Mouse (Mus musculus): ENCODE results near the gene Zfyve21. TPM values are rescaled to one million over a fixed set of nuclear protein-coding genes. Genes with fewer than 3 reads are reported as not detected.

Gene Zfyve21
- polyA plus RNA-seq, 1 experiment from 2014 or later = 67.3 TPM

GRCm38 (mm10) chr12:111774845-111775244 lies 39.1 kb upstream of the Zfyve21 start:
- Histone ChIP-seq H3K27ac (ENCODE audit: low read depth, low read length) (no peak overlapping the region), H3K36me3 (ENCODE audit: control insufficient read depth, insufficient read depth, low read length) (peaks cover 38% of the 10 kb centered on the region), H3K9ac (ENCODE audit: low read length) (no peak overlapping the region), H3K4me1 (ENCODE audit: control insufficient read depth, insufficient read depth, low read length) (no peaks in the 10 kb centered on the region), H3K9me3 (ENCODE audit: control insufficient read depth, low read length) (no peaks in the 10 kb centered on the region), H3K27me3 (ENCODE audit: control insufficient read depth, insufficient read depth, low read length) (no peaks in the 10 kb centered on the region), H3K4me2 (ENCODE audit: low read depth) (no peak overlapping the region), H3K4me3 (ENCODE audit: low read depth, low read length) (no peak overlapping the region)
- 76% methylated on average over 15 of the region's 15 CpGs for WGBS
- ATAC-seq (ENCODE audit: insufficient read depth, low FRiP score, low TSS enrichment) (no peak), DNase-seq (ENCODE audit: low spot score) (no peak)

DNA sequence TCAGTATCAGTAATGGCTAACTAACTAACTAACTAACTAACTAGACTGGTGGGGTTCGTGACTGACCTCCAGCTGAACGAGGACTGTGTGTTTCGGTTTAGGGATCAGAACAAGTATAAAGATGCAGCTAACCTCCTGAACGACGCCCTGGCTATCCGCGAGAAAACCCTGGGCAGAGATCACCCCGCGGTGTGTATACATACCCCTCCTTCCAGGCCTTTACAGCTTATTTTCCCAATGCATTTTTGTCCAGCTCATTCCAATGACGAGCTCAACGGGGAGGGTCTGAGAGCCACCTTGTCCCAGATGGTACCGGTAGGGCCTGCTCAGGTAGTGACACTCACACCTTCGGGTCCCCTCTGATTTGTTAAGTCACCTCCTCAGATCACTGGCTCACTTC lies 36.1 kb upstream of the Zfyve21 start:
- Histone ChIP-seq H3K9me3 (ENCODE audit: control insufficient read depth, low read length) (no peaks in the 10 kb centered on the region), H3K4me1 (ENCODE audit: control insufficient read depth, insufficient read depth, low read length) (no peaks in the 10 kb centered on the region), H3K4me2 (ENCODE audit: low read depth) (no peak overlapping the region), H3K9ac (ENCODE audit: low read length) (no peak overlapping the region), H3K36me3 (ENCODE audit: control insufficient read depth, insufficient read depth, low read length) (peaks cover 36% of the 10 kb centered on the region), H3K27ac (ENCODE audit: low read depth, low read length) (no peak overlapping the region), H3K27me3 (ENCODE audit: control insufficient read depth, insufficient read depth, low read length) (no peaks in the 10 kb centered on the region), H3K4me3 (ENCODE audit: low read depth, low read length) (no peak overlapping the region)
- WGBS = 92% methylated on average over 13 of the region's 13 CpGs
- DNase-seq (ENCODE audit: low spot score) = no peak
- no peak for ATAC-seq (ENCODE audit: insufficient read depth, low FRiP score, low TSS enrichment)

DNA sequence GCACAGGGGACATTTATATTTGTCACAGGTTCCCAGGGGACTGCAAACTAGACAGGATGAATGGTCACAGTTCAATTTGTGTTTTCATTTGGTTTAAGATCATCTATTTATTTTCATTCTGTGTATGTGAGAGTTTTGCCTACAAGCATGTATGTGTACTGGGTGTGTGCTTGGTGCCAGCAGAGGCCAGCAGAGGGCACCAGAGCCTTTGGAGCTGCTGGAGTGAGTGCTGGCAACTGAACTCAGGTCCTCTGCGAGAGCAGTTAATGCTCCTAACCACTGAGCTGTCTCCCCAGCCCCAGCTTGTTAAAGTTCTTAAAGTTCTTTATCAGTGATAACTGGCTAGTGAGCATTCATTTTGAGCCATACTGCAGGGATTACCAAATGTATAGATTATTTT lies 34.4 kb upstream of the Zfyve21 start:
- Histone ChIP-seq H3K9ac (ENCODE audit: low read length) (no peak overlapping the region), H3K4me1 (ENCODE audit: control insufficient read depth, insufficient read depth, low read length) (no peaks in the 10 kb centered on the region), H3K4me3 (ENCODE audit: low read depth, low read length) (no peak overlapping the region), H3K36me3 (ENCODE audit: control insufficient read depth, insufficient read depth, low read length) (peaks cover 35% of the 10 kb centered on the region), H3K9me3 (ENCODE audit: control insufficient read depth, low read length) (no peaks in the 10 kb centered on the region), H3K4me2 (ENCODE audit: low read depth) (no peak overlapping the region), H3K27me3 (ENCODE audit: control insufficient read depth, insufficient read depth, low read length) (no peaks in the 10 kb centered on the region), H3K27ac (ENCODE audit: low read depth, low read length) (no peak overlapping the region)
- no peak for DNase-seq (ENCODE audit: low spot score)
- ATAC-seq (ENCODE audit: insufficient read depth, low FRiP score, low TSS enrichment) = no peak
- 100% methylated on average over 1 of the region's 1 CpGs for WGBS

GRCm38 (mm10) chr12:111785174-111785573 lies 28.8 kb upstream of the Zfyve21 start:
- Histone ChIP-seq H3K9ac (ENCODE audit: low read length) (no peak overlapping the region), H3K9me3 (ENCODE audit: control insufficient read depth, low read length) (no peaks in the 10 kb centered on the region), H3K27me3 (ENCODE audit: control insufficient read depth, insufficient read depth, low read length) (no peaks in the 10 kb centered on the region), H3K27ac (ENCODE audit: low read depth, low read length) (no peak overlapping the region), H3K4me2 (ENCODE audit: low read depth) (no peak overlapping the region), H3K4me3 (ENCODE audit: low read depth, low read length) (no peak overlapping the region), H3K36me3 (ENCODE audit: control insufficient read depth, insufficient read depth, low read length) (peaks cover 33% of the 10 kb centered on the region), H3K4me1 (ENCODE audit: control insufficient read depth, insufficient read depth, low read length) (no peaks in the 10 kb centered on the region)
- no peak for DNase-seq (ENCODE audit: low spot score)
- WGBS = 71% methylated on average over 15 of the region's 15 CpGs
- no peak for ATAC-seq (ENCODE audit: insufficient read depth, low FRiP score, low TSS enrichment)

GRCm38 (mm10) chr12:111787015-111787414 lies 27.0 kb upstream of the Zfyve21 start:
- ATAC-seq (ENCODE audit: insufficient read depth, low FRiP score, low TSS enrichment) = no peak

DNA sequence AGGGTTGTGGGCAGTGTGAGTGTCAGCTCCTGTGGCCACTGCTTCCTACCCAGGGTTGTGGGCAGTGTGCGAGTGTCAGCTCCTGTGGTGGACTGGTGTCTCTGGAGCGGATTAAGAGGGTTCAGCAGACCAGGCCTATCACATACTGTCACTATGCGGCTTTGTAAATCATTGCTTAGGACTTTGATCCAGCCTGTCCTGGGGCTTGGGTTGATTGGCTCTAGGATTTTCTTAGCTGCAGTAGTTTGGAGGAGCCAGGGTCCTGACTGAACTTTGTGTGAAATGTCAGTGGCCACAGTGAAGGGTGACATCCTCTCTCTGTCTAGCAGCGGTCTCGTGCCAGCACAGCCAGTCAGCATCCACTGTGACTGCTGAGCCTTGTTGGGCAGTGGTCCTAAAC lies 23.9 kb upstream of the Zfyve21 start:
- Histone ChIP-seq H3K4me2 (ENCODE audit: low read depth) (no peak overlapping the region), H3K27me3 (ENCODE audit: control insufficient read depth, insufficient read depth, low read length) (no peaks in the 10 kb centered on the region), H3K9ac (ENCODE audit: low read length) (no peak overlapping the region), H3K9me3 (ENCODE audit: control insufficient read depth, low read length) (no peaks in the 10 kb centered on the region), H3K4me1 (ENCODE audit: control insufficient read depth, insufficient read depth, low read length) (no peaks in the 10 kb centered on the region), H3K4me3 (ENCODE audit: low read depth, low read length) (no peak overlapping the region), H3K36me3 (ENCODE audit: control insufficient read depth, insufficient read depth, low read length) (peaks cover 36% of the 10 kb centered on the region), H3K27ac (ENCODE audit: low read depth, low read length) (no peak overlapping the region)
- 95% methylated on average over 5 of the region's 5 CpGs for WGBS
- DNase-seq (ENCODE audit: low spot score) (no peak), ATAC-seq (ENCODE audit: insufficient read depth, low FRiP score, low TSS enrichment) (no peak)

More at GRCm38 (mm10) chr12:111787015-111787414, 27.0 kb upstream of the Zfyve21 start:
- Histone ChIP-seq H3K9ac (ENCODE audit: low read length) (no peak overlapping the region), H3K27ac (ENCODE audit: low read depth, low read length) (no peak overlapping the region), H3K9me3 (ENCODE audit: control insufficient read depth, low read length) (no peaks in the 10 kb centered on the region), H3K4me2 (ENCODE audit: low read depth) (no peak overlapping the region), H3K4me1 (ENCODE audit: control insufficient read depth, insufficient read depth, low read length) (no peaks in the 10 kb centered on the region), H3K27me3 (ENCODE audit: control insufficient read depth, insufficient read depth, low read length) (no peaks in the 10 kb centered on the region), H3K4me3 (ENCODE audit: low read depth, low read length) (no peak overlapping the region), H3K36me3 (ENCODE audit: control insufficient read depth, insufficient read depth, low read length) (peaks cover 33% of the 10 kb centered on the region)
- DNase-seq (ENCODE audit: low spot score) = no peak
- 93% methylated on average over 6 of the region's 6 CpGs for whole genome bisulfite sequencing

GRCm38 (mm10) chr12:111790631-111791030 lies 23.3 kb upstream of the Zfyve21 start:
- H3K9me3 ChIP-seq (ENCODE audit: control insufficient read depth, low read length) = no peaks in the 10 kb centered on the region
- no peak overlapping the region for H3K27ac ChIP-seq (ENCODE audit: low read depth, low read length)
- no peak overlapping the region for H3K9ac ChIP-seq (ENCODE audit: low read length)
- DNase-seq (ENCODE audit: low spot score) = no peak
- ATAC-seq (ENCODE audit: insufficient read depth, low FRiP score, low TSS enrichment) = no peak
- WGBS = 93% methylated on average over 7 of the region's 7 CpGs
- no peak overlapping the region for H3K4me2 ChIP-seq (ENCODE audit: low read depth)
- H3K27me3 ChIP-seq (ENCODE audit: control insufficient read depth, insufficient read depth, low read length) = no peaks in the 10 kb centered on the region
- no peaks in the 10 kb centered on the region for H3K4me1 ChIP-seq (ENCODE audit: control insufficient read depth, insufficient read depth, low read length)
- H3K4me3 ChIP-seq (ENCODE audit: low read depth, low read length) = no peak overlapping the region
- peaks cover 36% of the 10 kb centered on the region for H3K36me3 ChIP-seq (ENCODE audit: control insufficient read depth, insufficient read depth, low read length)

- Histone ChIP-seq H3K4me3 (ENCODE audit: low read depth, low read length) (no peak overlapping the region), H3K27ac (ENCODE audit: low read depth, low read length) (no peak overlapping the region), H3K4me1 (ENCODE audit: control insufficient read depth, insufficient read depth, low read length) (no peaks in the 10 kb centered on the region), H3K9ac (ENCODE audit: low read length) (no peak overlapping the region), H3K27me3 (ENCODE audit: control insufficient read depth, insufficient read depth, low read length) (no peaks in the 10 kb centered on the region), H3K36me3 (ENCODE audit: control insufficient read depth, insufficient read depth, low read length) (peaks cover 34% of the 10 kb centered on the region), H3K4me2 (ENCODE audit: low read depth) (no peak overlapping the region), H3K9me3 (ENCODE audit: control insufficient read depth, low read length) (no peaks in the 10 kb centered on the region)
- ATAC-seq (ENCODE audit: insufficient read depth, low FRiP score, low TSS enrichment) (no peak), DNase-seq (ENCODE audit: low spot score) (no peak)
- WGBS = 90% methylated on average over 13 of the region's 13 CpGs
Observed at GRCm38 (mm10) chr12:111791474-111792104, 22.4 kb upstream of the Zfyve21 start.

GRCm38 (mm10) chr12:111794102-111794501 lies 19.9 kb upstream of the Zfyve21 start:
- Histone ChIP-seq H3K9ac (ENCODE audit: low read length) (no peak overlapping the region), H3K27me3 (ENCODE audit: control insufficient read depth, insufficient read depth, low read length) (no peaks in the 10 kb centered on the region), H3K4me1 (ENCODE audit: control insufficient read depth, insufficient read depth, low read length) (no peaks in the 10 kb centered on the region), H3K27ac (ENCODE audit: low read depth, low read length) (no peak overlapping the region), H3K4me3 (ENCODE audit: low read depth, low read length) (no peak overlapping the region), H3K9me3 (ENCODE audit: control insufficient read depth, low read length) (no peaks in the 10 kb centered on the region), H3K4me2 (ENCODE audit: low read depth) (no peak overlapping the region), H3K36me3 (ENCODE audit: control insufficient read depth, insufficient read depth, low read length) (peaks cover 19% of the 10 kb centered on the region)
- 82% methylated on average over 20 of the region's 22 CpGs for WGBS
- ATAC-seq (ENCODE audit: insufficient read depth, low FRiP score, low TSS enrichment) = no peak
- no peak for DNase-seq (ENCODE audit: low spot score)
